Mouse (Mus musculus) MEL (cell line): ENCODE data around the gene Scd4. TPM values are rescaled to one million over a fixed set of nuclear protein-coding genes. Genes with fewer than 3 reads are reported as not detected.

ENCODE experiments used
- DNase-seq: peaks from one replicate; pipeline ENCODE4 v3.0.0; 2011; ENCODE audit warnings: low read depth, low spot score
- H3K27ac ChIP-seq: 2 replicates; pipeline ENCODE4 v1.5.1; 2012; ENCODE audit warnings: low read depth, mild to moderate bottlenecking, control low read depth, low read length, moderate library complexity; ENCODE audit not compliant: control insufficient read depth
- H3K27me3 ChIP-seq, 2 experiments: fragments of 150-350 bp in 1 of 2; sonication (generic) in 1 of 2; 2 replicates each; pipeline ENCODE4 v1.6.1; 2012; ENCODE audit warnings: low read length in 2 of 2, mild to moderate bottlenecking in 2 of 2, improper control_type of control experiment in 1 of 2, moderate library complexity in 1 of 2; ENCODE audit not compliant: insufficient read depth in 2 of 2, control insufficient read depth in 1 of 2
- H3K36me3 ChIP-seq, 2 experiments: 2 replicates each; pipeline ENCODE4 v1.6.1; 2012 to 2014; ENCODE audit warnings: low read length in 2 of 2, improper control_type of control experiment in 1 of 2, inconsistent platforms in 1 of 2, mild to moderate bottlenecking in 1 of 2; ENCODE audit not compliant: insufficient read depth in 2 of 2, control insufficient read depth in 1 of 2
- H3K4me1 ChIP-seq, 2 experiments: fragments of 150-350 bp in 1 of 2; sonication (generic) in 1 of 2; 2 replicates each; pipeline ENCODE4 v1.6.1; 2012; ENCODE audit warnings: low read length in 2 of 2, improper control_type of control experiment in 1 of 2, mild to moderate bottlenecking in 1 of 2; ENCODE audit not compliant: insufficient read depth in 2 of 2, control insufficient read depth in 1 of 2
- H3K4me3 ChIP-seq, 2 experiments: fragments of 150-350 bp in 1 of 2; sonication (generic) in 1 of 2; 2 replicates each; pipeline ENCODE4 v1.5.1; 2012; ENCODE audit warnings: low read depth in 2 of 2, low read length in 2 of 2, mild to moderate bottlenecking in 2 of 2, moderate library complexity in 2 of 2, control low read depth in 1 of 2, improper control_type of control experiment in 1 of 2; ENCODE audit not compliant: control insufficient read depth in 1 of 2, insufficient read depth in 1 of 2
- H3K79me2 ChIP-seq: 2 replicates; pipeline ENCODE4 v1.6.1; 2012; ENCODE audit warnings: mild to moderate bottlenecking, low read length, moderate library complexity; ENCODE audit not compliant: control insufficient read depth, poor library complexity, insufficient read depth
- H3K9ac ChIP-seq: 2 replicates; pipeline ENCODE4 v1.6.1; 2012; ENCODE audit warnings: low read depth, mild to moderate bottlenecking, control low read depth, low read length, moderate library complexity; ENCODE audit not compliant: control insufficient read depth, poor library complexity, severe bottlenecking
- H3K9me3 ChIP-seq: fragments of 150-350 bp; sonication (generic); replicated peaks from 2 replicates; pipeline ENCODE4 v1.6.1; 2012; ENCODE audit warnings: mild to moderate bottlenecking, low read length, improper control_type of control experiment, moderate library complexity; ENCODE audit not compliant: insufficient read depth
- BHLHE40 ChIP-seq: IDR thresholded peaks from 2 replicates; pipeline ENCODE4 v1.6.1; 2012; ENCODE audit warnings: low read depth, mild to moderate bottlenecking, inconsistent platforms, low read length, improper control_type of control experiment, borderline replicate concordance
- CHD1 ChIP-seq: IDR thresholded peaks from 2 replicates; pipeline ENCODE4 v1.6.1; 2012; ENCODE audit warnings: low read depth, mild to moderate bottlenecking, inconsistent platforms, low read length, improper control_type of control experiment
- CHD2 ChIP-seq: IDR thresholded peaks from 2 replicates; pipeline ENCODE4 v1.6.1; 2011; ENCODE audit warnings: low read length, improper control_type of control experiment
- CTCF ChIP-seq, 3 experiments: IDR thresholded peaks in 2 of 3; conservative IDR thresholded peaks in 1 of 3; 2 replicates each; pipeline ENCODE4 v1.5.1; 2011 to 2012; ENCODE audit warnings: low read length in 3 of 3, low read depth in 2 of 3, mild to moderate bottlenecking in 2 of 3, improper control_type of control experiment in 1 of 3, inconsistent platforms in 1 of 3, mixed read lengths in 1 of 3, moderate library complexity in 1 of 3; ENCODE audit not compliant: control insufficient read depth in 1 of 3, insufficient read depth in 1 of 3, poor library complexity in 1 of 3, severe bottlenecking in 1 of 3
- E2F4 ChIP-seq: IDR thresholded peaks from 2 replicates; pipeline ENCODE4 v1.6.1; 2011; ENCODE audit warnings: low read depth, low read length, improper control_type of control experiment, borderline replicate concordance
- ELF1 ChIP-seq: IDR thresholded peaks from 2 replicates; pipeline ENCODE4 v1.6.1; 2014; ENCODE audit warnings: low read depth, mild to moderate bottlenecking, inconsistent platforms, low read length, improper control_type of control experiment, moderate library complexity
- EP300 ChIP-seq, 2 experiments: IDR thresholded peaks; 2 replicates each; pipeline ENCODE4 v1.6.1; 2011; ENCODE audit warnings: improper control_type of control experiment in 2 of 2, low read length in 2 of 2, low read depth in 1 of 2, mild to moderate bottlenecking in 1 of 2
- ETS1 ChIP-seq: IDR thresholded peaks from 2 replicates; pipeline ENCODE4 v1.6.1; 2012; ENCODE audit warnings: low read depth, mild to moderate bottlenecking, inconsistent platforms, low read length, improper control_type of control experiment, moderate library complexity
- GABPA ChIP-seq: IDR thresholded peaks from 2 replicates; pipeline ENCODE4 v1.6.1; 2012; ENCODE audit warnings: low read depth, mild to moderate bottlenecking, inconsistent platforms, low read length, improper control_type of control experiment, moderate library complexity
- GATA1 ChIP-seq: IDR thresholded peaks from 2 replicates; pipeline ENCODE4 v1.6.1; 2011; ENCODE audit warnings: low read depth, low read length, improper control_type of control experiment
- HCFC1 ChIP-seq: IDR thresholded peaks from 2 replicates; pipeline ENCODE4 v1.6.1; 2012; ENCODE audit warnings: low read depth, mild to moderate bottlenecking, inconsistent platforms, low read length, improper control_type of control experiment, moderate library complexity
- MAFK ChIP-seq: IDR thresholded peaks from 2 replicates; pipeline ENCODE4 v1.6.1; 2011; ENCODE audit warnings: low read depth, mild to moderate bottlenecking, low read length, improper control_type of control experiment, borderline replicate concordance
- MAX ChIP-seq: IDR thresholded peaks from 2 replicates; pipeline ENCODE4 v1.6.1; 2011; ENCODE audit warnings: low read length, improper control_type of control experiment
- MAZ ChIP-seq: IDR thresholded peaks from 2 replicates; pipeline ENCODE4 v1.6.1; 2012; ENCODE audit warnings: low read depth, mild to moderate bottlenecking, inconsistent platforms, low read length, improper control_type of control experiment
- MEF2A ChIP-seq: IDR thresholded peaks from 2 replicates; pipeline ENCODE4 v1.6.1; 2014; ENCODE audit warnings: low read depth, mild to moderate bottlenecking, inconsistent platforms, low read length, improper control_type of control experiment; ENCODE audit not compliant: poor library complexity, insufficient replicate concordance, severe bottlenecking; ENCODE audit errors: extremely low read depth
- MXI1 ChIP-seq: IDR thresholded peaks from 2 replicates; pipeline ENCODE4 v1.6.1; 2011; ENCODE audit warnings: mild to moderate bottlenecking, low read depth, low read length, improper control_type of control experiment
- MYB ChIP-seq: IDR thresholded peaks from 2 replicates; pipeline ENCODE4 v1.6.1; 2011; ENCODE audit warnings: mild to moderate bottlenecking, low read depth, low read length, improper control_type of control experiment
- MYC ChIP-seq: IDR thresholded peaks from 2 replicates; pipeline ENCODE4 v1.6.1; 2011; ENCODE audit warnings: low read depth, mild to moderate bottlenecking, low read length, improper control_type of control experiment, moderate library complexity
- NRF1 ChIP-seq: IDR thresholded peaks from 2 replicates; pipeline ENCODE4 v1.6.1; 2014; ENCODE audit warnings: low read depth, mild to moderate bottlenecking, inconsistent platforms, low read length, improper control_type of control experiment, moderate library complexity; ENCODE audit not compliant: poor library complexity, insufficient read depth, severe bottlenecking
- POLR2A ChIP-seq, 2 experiments: IDR thresholded peaks; 2 replicates each; pipeline ENCODE4 v1.6.1; 2011 to 2012; ENCODE audit warnings: low read length in 2 of 2, mild to moderate bottlenecking in 2 of 2, control low read depth in 1 of 2, improper control_type of control experiment in 1 of 2, low read depth in 1 of 2, moderate library complexity in 1 of 2; ENCODE audit not compliant: control insufficient read depth in 1 of 2, insufficient read depth in 1 of 2, poor library complexity in 1 of 2
- POLR2AphosphoS2 ChIP-seq: IDR thresholded peaks from 2 replicates; pipeline ENCODE4 v1.6.1; 2011; ENCODE audit warnings: low read length, improper control_type of control experiment
- RAD21 ChIP-seq: IDR thresholded peaks from 2 replicates; pipeline ENCODE4 v1.6.1; 2011; ENCODE audit warnings: mild to moderate bottlenecking, low read depth, low read length, improper control_type of control experiment
- RCOR1 ChIP-seq: IDR thresholded peaks from 2 replicates; pipeline ENCODE4 v1.6.1; 2012; ENCODE audit warnings: low read depth, mild to moderate bottlenecking, inconsistent platforms, low read length, improper control_type of control experiment
- SIN3A ChIP-seq: IDR thresholded peaks from 2 replicates; pipeline ENCODE4 v1.6.1; 2012; ENCODE audit warnings: low read length, improper control_type of control experiment, inconsistent platforms
- SMC3 ChIP-seq: IDR thresholded peaks from 2 replicates; pipeline ENCODE4 v1.6.1; 2011; ENCODE audit warnings: low read depth, low read length, improper control_type of control experiment
- TAL1 ChIP-seq: IDR thresholded peaks from 2 replicates; pipeline ENCODE4 v1.6.1; 2012; ENCODE audit warnings: mild to moderate bottlenecking, inconsistent platforms, low read length, moderate library complexity, mixed read lengths
- TBP ChIP-seq: IDR thresholded peaks from 2 replicates; pipeline ENCODE4 v1.8.0; 2011; ENCODE audit warnings: low read depth, low read length, improper control_type of control experiment
- TCF12 ChIP-seq: IDR thresholded peaks from 2 replicates; pipeline ENCODE4 v1.6.1; 2014; ENCODE audit warnings: low read depth, mild to moderate bottlenecking, inconsistent platforms, low read length, improper control_type of control experiment, moderate library complexity
- USF1 ChIP-seq: IDR thresholded peaks from 2 replicates; pipeline ENCODE4 v1.6.1; 2014; ENCODE audit warnings: low read depth, mild to moderate bottlenecking, inconsistent platforms, low read length, improper control_type of control experiment, moderate library complexity
- USF2 ChIP-seq, 2 experiments: IDR thresholded peaks; 2 replicates each; pipeline ENCODE4 v1.6.1; 2011 to 2012; ENCODE audit warnings: improper control_type of control experiment in 2 of 2, low read length in 2 of 2, borderline replicate concordance in 1 of 2, inconsistent platforms in 1 of 2, low read depth in 1 of 2, mild to moderate bottlenecking in 1 of 2; ENCODE audit not compliant: insufficient read depth in 1 of 2
- ZKSCAN1 ChIP-seq: IDR thresholded peaks from 2 replicates; pipeline ENCODE4 v1.6.1; 2012; ENCODE audit warnings: low read depth, mild to moderate bottlenecking, inconsistent platforms, low read length, improper control_type of control experiment, moderate library complexity
- ZMIZ1 ChIP-seq: IDR thresholded peaks from 2 replicates; pipeline ENCODE4 v1.6.1; 2012; ENCODE audit warnings: low read depth, mild to moderate bottlenecking, inconsistent platforms, low read length, improper control_type of control experiment, moderate library complexity
- ZNF384 ChIP-seq: IDR thresholded peaks from 2 replicates; pipeline ENCODE4 v1.6.1; 2012; ENCODE audit warnings: low read depth, mild to moderate bottlenecking, inconsistent platforms, low read length, improper control_type of control experiment
- polyA plus RNA-seq, 2 experiments: library from polyadenylated mRNA; stranded (reverse) in 1 of 2; unstranded in 1 of 2; fragments of >175 nt in 1 of 2; fragments of >200 nt in 1 of 2; gene quantifications; 2 replicates each; pipeline versions ENCODE4 v1.2.1 to v1.2.4; 2012; ENCODE audit warnings: low replicate concordance in 2 of 2, low read depth in 1 of 2; ENCODE audit not compliant: insufficient read length in 2 of 2, insufficient read depth in 1 of 2, missing spikeins in 1 of 2
- total RNA-seq: library from RNA; depleted of rRNA; stranded (reverse); fragments of 300-350 nt; gene quantifications from 2 replicates; pipeline ENCODE4 v1.2.3, GENCODE M21; 2012

The Scd4 gene
- total and polyA plus RNA-seq, 3 experiments = 0.31 to 0.36 TPM; not detected in 1

GRCm38 (mm10) chr19:44284025-44284695 lies 48.7 kb upstream of the Scd4 start (continued):
- TF ChIP-seq TAL1 = no peak
- TF ChIP-seq MEF2A = no peak
- TF ChIP-seq ZMIZ1 = peak; percentile 91

- Histone ChIP-seq H3K27ac (peak overlapping the region; percentile 97), H3K79me2 (peaks cover 2% of the 10 kb centered on the region; the same call in 1 of the 2 replicates), H3K9ac (peak overlapping the region; percentile 85), H3K4me3 (peak overlapping the region; percentile 52 to 58), H3K9me3 (no peaks in the 10 kb centered on the region), H3K4me1 (peaks cover 44 to 78% of the 10 kb centered on the region in 2 experiments), H3K27me3 (no peaks in the 10 kb centered on the region), H3K36me3 (peaks cover 0 to 66% of the 10 kb centered on the region in 2 experiments; a peak in 2 of 4 replicates)
- peak; percentile 91 for DNase-seq
- TF ChIP-seq SIN3A (peak; percentile 65; the same call in 1 of the 2 replicates), SMC3 (peak; percentile 24; the same call in 1 of the 2 replicates), POLR2AphosphoS2 (peak; percentile 91; the same call in 1 of the 2 replicates), ZKSCAN1 (peak; percentile 70; the same call in 1 of the 2 replicates), MAZ (peak; percentile 2; the same call in 1 of the 2 replicates), BHLHE40 (no peak), TBP (peak; percentile 89), POLR2A (IDR thresholded peaks at IDR 0.05; ENCODE audit: control insufficient read depth in 1 of 2, insufficient read depth in 1 of 2, low read depth in 1 of 2, low read length in 2 of 2, poor library complexity in 1 of 2) (peak in 1 of 2 experiments; percentile 87; a peak in 2 of 4 replicates), TCF12 (peak; percentile 64), RAD21 (no peak), CHD1 (peak; percentile 79; the same call in 1 of the 2 replicates), NRF1 (no peak), ZNF384 (no peak), MXI1 (peak; percentile 42), USF2 (IDR thresholded peaks at IDR 0.05; ENCODE audit: borderline replicate concordance in 1 of 2, insufficient read depth in 1 of 2, low read depth in 1 of 2, low read length in 2 of 2) (no peak), RCOR1 (no peak; the same call in 1 of the 2 replicates), MAX (peak; percentile 66), MAFK (no peak), ETS1 (peak; percentile 79), CTCF (IDR thresholded peaks at IDR 0.05 in 2 of 3, conservative IDR thresholded peaks at IDR 0.05 in 1 of 3; ENCODE audit: control insufficient read depth in 1 of 3, insufficient read depth in 1 of 3, low read depth in 2 of 3, low read length in 3 of 3, poor library complexity in 1 of 3, severe bottlenecking in 1 of 3) (no peak), GABPA (no peak; the same call in 1 of the 2 replicates), E2F4 (no peak; the same call in 1 of the 2 replicates), USF1 (peak; percentile 39; the same call in 1 of the 2 replicates), MYB (peak; percentile 4; the same call in 1 of the 2 replicates), MYC (peak; percentile 70; the same call in 1 of the 2 replicates), ELF1 (no peak), CHD2 (no peak), GATA1 (peak; percentile 95), EP300 (IDR thresholded peaks at IDR 0.05; ENCODE audit: low read depth in 1 of 2, low read length in 2 of 2) (peak; percentile 67 to 68), HCFC1 (no peak; the same call in 1 of the 2 replicates)
These were observed 48.2 kb upstream of the Scd4 start for GRCm38 (mm10) chr19:44284723-44285122.
